ENCODE assay signal across 8 mouse cellular contexts in genomic region chr3:121577032-121577591, GRCm38 (mm10). TPM values are rescaled to one million over a fixed set of nuclear protein-coding genes. Genes with fewer than 3 reads are reported as not detected.
DNase-seq lines count a peak whose midpoint lies in the region; ATAC-seq and TF ChIP-seq lines count a peak whose summit lies in the region.

No protein-coding gene starts in this region.

- WGBS in intestine, postnatal 0 days = 29% methylated on average over 10 of the region's 10 CpGs
- 17% methylated on average over 10 of the region's 10 CpGs for WGBS in lung, embryonic 16.5 days

- no peaks in the 10 kb centered on the region for H3K9me3 ChIP-seq in intestine, postnatal 0 days (ENCODE audit: control insufficient read depth)
- H3K9me3 ChIP-seq in lung, embryonic 16.5 days (ENCODE audit: control insufficient read depth, low read length) = no peaks in the 10 kb centered on the region

- H3K27me3 ChIP-seq in intestine, postnatal 0 days (replicated peaks; ENCODE audit: control insufficient read depth, insufficient read depth, low read length) = no peaks in the 10 kb centered on the region
- no peaks in the 10 kb centered on the region for H3K27me3 ChIP-seq in lung, embryonic 16.5 days (ENCODE audit: control insufficient read depth, insufficient read depth, low read depth, low read length)

- ATAC-seq in intestine, postnatal 0 days = peak; percentile 31; the same call in 1 of the 2 replicates
- ATAC-seq in lung, embryonic 16.5 days (ENCODE audit: low read depth) = peak; percentile 87

- H3K4me3 ChIP-seq in intestine, postnatal 0 days (ENCODE audit: low read depth, low read length) = no peak overlapping the region
- H3K4me3 ChIP-seq in lung, embryonic 16.5 days (ENCODE audit: low read length) = no peak overlapping the region

- no peaks in the 10 kb centered on the region for H3K36me3 ChIP-seq in intestine, postnatal 0 days (ENCODE audit: control insufficient read depth, insufficient read depth)
- H3K36me3 ChIP-seq in lung, embryonic 16.5 days (ENCODE audit: control insufficient read depth, insufficient read depth, low read length) = no peaks in the 10 kb centered on the region

- TF ChIP-seq CTCF in intestine, postnatal 0 days (IDR thresholded peaks at IDR 0.05; ENCODE audit: low read depth) = no peak

- H3K4me2 ChIP-seq in intestine, postnatal 0 days (replicated peaks; ENCODE audit: low read depth) = no peak overlapping the region
- H3K4me2 ChIP-seq in lung, embryonic 16.5 days (ENCODE audit: low read depth, low read length) = no peak overlapping the region

- no peak overlapping the region for H3K9ac ChIP-seq in intestine, postnatal 0 days (ENCODE audit: low read depth, low read length)
- 0 out of 2 replicates have a peak overlapping the region, but pooled peaks have one; percentile 1 for H3K9ac ChIP-seq in lung, embryonic 16.5 days (ENCODE audit: low read length)

- DNase-seq in 3T3-L1 (ENCODE audit: low read depth, low spot score) (peak; percentile 100), ZHBTc4 (ENCODE audit: low read depth, low spot score) (peak; percentile 98)
- DNase-seq in gastrocnemius, postnatal 10 days = peak; percentile 34
- no peak for DNase-seq in T-cell, adult 2 months (ENCODE audit: low spot score)
- no peak for DNase-seq in urinary bladder, postnatal 25 days (ENCODE audit: low spot score)
- DNase-seq in spleen, adult 18-20 months = no peak

- H3K4me1 ChIP-seq in intestine, postnatal 0 days (replicated peaks; ENCODE audit: control insufficient read depth, insufficient read depth, low read length) = peaks cover 6% of the 10 kb centered on the region; the same call in 1 of the 2 replicates
- peaks cover 16% of the 10 kb centered on the region; the same call in 1 of the 2 replicates for H3K4me1 ChIP-seq in lung, embryonic 16.5 days (replicated peaks; ENCODE audit: control insufficient read depth, insufficient read depth, low read length)

- H3K27ac ChIP-seq in intestine, postnatal 0 days (ENCODE audit: low read depth, low read length) = no peak overlapping the region; the same call in none of the 2 replicates
- H3K27ac ChIP-seq in lung, embryonic 16.5 days (ENCODE audit: low read length) = peak overlapping the region; percentile 77

RNA-seq across cellular contexts. Expression of gene Slc44a3, which starts 44.9 kb away (rescaled TPM):
- under 1 TPM; 0.18 to 0.33 TPM for total RNA-seq in gastrocnemius, postnatal 10 days (2021)
- polyA plus RNA-seq in intestine, postnatal 0 days (2015; fragmentation: Nextera tagmentation; extraction: Ambion mirVana) = 23.7 and 25.2 TPM in 2 replicates
- polyA plus RNA-seq in lung, embryonic 16.5 days (2015; fragmentation: Nextera tagmentation; extraction: Ambion mirVana) = 24.4 and 28.1 TPM in 2 replicates

Comparison
In these comparisons a context has a peak if more than half of its experiments do, and no peak if none do; other contexts are left out.
1. DNase-seq: peak in 3T3-L1 (single experiment), ZHBTc4 (single experiment) and gastrocnemius, postnatal 10 days (single experiment); none in T-cell, adult 2 months (single experiment), urinary bladder, postnatal 25 days (single experiment) and spleen, adult 18-20 months (0 of 2).